Mouse (Mus musculus) forelimb bud, embryonic 11.5 days (tissue): ENCODE measurements around the gene Galnt3.
A peak's percentile ranks its signal among the peaks of the same experiment; 100 is the strongest.

Experiments used
- DNase-seq: peaks from one replicate; pipeline ENCODE4 v3.0.0-alpha.2; 2012; ENCODE audit warnings: low read depth, low spot score

Gene Galnt3

DNA sequence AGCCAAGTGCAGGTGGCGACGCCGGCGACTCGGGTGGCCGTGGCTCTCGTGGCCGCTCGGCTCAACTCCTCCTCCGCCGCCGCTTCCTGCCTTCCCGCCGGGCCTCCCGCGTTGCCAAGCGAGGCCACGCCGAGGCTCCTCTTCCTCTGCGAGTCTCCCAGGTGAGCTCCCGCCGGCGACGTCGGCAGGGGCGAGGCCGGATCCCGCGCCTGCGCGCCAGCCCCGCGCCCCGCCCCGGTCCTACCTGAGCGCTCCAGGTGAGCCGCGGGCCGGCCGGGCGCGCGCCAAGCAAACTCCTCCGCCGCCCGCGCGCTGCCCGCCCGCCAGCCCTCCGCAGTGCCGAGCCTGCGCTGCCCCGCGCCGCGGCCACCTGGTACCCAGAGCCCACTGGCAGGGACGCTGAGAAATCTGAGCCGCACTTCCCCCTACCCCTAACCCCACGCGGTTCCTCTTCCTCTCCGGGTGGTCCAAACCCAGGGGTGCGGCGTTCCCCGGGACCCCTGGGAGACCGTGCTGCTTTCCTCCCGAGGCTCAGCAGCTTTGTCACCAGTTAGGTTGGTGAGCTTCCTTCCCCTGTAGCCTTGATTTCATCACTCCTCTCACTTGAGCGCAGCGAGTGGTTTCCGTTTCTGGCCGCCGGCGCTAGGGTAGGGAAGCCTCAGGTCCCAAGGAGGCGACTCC lies at the start of gene Galnt3:
Gene Galnt3 (minus strand): TSS at position 404 of the 681 bp plus-strand sequence.
- DNase-seq: no peak

DNA sequence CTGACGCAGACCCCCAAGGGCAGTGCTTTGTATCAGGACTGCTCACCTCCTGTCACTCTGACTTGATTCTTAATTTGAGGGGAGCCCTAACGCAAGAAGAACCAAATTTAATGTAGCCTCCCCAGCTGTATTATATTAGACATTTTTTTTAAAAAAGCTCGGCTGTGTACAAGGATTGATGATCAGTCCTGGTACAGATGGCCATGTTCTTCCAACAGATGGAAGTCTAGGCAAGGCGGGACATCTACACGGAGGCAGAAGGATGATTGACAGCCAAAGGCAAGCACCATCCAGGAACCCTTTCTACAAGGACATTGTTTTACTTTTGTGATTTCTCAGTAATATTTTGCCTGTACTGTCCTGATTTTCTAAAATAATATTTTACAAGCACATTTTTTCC lies 48.3 kb upstream of the Galnt3 start:
- DNase-seq: no peak

DNA sequence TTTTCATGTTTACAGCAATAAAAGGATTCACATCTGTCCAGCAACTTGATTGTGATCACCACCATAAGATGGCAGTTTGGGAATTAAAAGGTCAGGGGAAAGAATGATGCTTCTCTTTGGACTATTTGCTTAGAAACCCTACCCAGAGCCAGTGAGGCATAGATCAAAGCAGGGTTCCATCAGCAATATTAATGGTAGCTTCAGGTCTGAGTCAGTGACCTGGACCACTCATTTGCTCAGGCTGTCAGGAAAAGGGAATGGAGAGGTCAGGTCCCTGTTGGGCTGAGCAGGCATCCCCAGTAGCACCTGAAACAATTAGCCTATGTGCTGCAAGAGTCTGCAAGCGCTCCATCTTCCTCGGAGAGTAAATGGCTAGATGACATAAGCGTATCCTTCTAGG lies 46.8 kb upstream of the Galnt3 start:
- no peak for DNase-seq

DNA sequence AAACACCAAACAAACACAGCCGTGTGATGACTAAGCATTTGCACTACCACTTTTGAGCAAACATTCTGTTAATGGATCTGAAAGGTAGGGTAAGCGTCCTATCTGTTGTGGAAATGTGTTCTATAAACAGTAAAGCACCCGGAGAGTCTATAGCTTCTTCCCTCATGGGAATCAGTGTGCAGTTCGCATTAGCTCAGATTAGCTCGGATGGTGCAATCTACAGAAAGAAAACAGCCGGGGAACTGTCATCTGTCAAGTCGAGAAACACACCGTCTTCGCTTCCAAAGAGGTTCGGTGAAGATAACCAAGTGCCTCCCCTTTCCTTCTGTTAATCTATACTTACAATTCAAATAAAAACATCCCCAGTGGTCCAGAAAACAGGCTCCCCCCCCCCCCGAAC lies 45.9 kb upstream of the Galnt3 start:
- no peak for DNase-seq

DNA sequence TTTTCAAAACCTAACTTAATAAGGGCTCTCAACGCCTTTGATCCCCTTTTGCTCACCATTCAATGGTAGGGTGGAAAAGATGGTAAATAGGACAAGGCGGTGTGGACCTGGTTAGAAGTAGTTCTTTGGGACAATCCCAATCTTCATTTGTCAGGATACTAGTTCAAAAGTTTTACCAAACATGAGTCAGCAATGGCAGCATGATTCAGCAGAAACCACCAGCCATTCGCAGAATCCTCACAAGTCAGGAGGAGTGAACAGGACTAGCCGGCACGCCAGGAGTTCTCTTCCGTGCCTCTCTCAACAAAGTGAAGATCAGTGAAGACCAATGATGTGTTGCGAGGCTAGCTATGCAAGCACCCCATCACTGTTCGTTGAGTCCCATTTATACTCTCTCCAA lies 40.2 kb upstream of the Galnt3 start:
- no peak for DNase-seq

DNA sequence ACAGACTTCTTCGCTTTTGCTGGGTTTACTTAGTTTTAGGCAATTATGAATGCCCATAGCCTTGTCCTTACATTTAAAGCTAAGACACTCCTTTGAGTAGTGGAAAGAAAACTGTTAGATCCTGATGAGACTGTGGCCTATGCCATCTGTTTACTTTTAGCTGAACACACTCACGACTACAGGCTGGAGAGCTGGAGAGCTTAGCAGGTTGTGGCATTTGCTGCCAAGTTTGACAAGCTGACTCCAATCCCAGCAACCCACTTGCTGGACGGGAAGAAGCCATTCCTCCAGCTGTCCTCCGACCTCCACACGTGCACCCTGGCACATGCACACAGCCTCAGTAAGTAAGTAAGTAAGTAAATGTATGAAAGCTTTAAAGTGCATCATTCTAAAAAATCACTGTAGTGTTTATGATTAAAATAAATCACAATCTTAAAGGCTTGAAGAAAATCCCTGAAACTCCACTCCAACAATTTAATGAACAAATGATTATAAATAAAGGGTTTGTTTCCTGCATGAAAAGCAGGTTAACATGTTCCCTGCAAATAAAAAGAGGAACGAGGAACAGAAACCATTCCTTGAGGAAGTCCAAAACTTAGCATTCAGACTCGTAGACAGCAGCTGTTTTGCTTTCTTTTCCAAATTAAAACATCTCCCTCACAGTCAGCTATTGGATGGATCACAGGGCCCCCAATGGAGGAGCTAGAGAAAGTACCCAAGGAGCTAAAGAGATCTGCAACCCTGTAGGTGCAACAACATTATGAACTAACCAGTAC lies 33.5 kb upstream of the Galnt3 start:
- DNase-seq: no peak

DNA sequence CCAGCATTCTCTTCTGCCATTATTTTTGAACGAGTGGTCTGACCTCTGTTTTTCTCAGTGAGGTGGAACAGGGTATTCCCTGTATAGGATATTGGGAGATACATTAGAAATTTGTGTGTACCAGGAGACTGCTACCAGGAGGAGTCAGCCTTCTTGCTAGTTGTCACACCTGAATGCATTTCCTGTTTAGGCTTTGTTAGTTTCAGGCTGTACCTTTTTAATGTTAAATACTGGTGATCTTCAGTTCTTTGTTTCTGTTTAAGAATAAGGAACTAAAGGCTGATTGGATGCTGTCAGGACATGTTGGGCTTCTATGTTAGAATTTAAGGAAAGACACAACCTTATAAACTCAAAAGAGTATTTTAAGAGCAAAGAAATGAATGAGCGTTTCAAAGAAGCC lies 26.6 kb upstream of the Galnt3 start:
- DNase-seq: no peak

DNA sequence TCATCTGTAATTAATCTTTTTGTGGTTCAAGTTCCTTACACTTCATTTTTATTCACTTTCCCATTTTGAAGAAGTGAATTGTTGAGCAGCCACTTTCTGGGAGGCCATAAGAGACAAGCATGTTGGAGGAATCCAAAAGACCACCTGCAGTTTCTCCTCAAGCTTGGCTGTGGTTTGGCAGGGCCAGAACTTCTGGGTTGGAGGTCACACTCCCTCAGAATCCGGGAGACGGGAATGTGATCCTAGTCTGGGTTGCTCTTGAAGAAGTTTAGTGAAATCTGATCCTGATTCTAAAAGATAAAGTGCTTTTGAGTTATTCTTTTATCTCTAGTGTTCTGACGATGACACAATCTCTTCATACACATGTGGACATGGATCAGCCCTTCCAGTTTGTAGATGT lies 25.7 kb upstream of the Galnt3 start:
- no peak for DNase-seq

DNA sequence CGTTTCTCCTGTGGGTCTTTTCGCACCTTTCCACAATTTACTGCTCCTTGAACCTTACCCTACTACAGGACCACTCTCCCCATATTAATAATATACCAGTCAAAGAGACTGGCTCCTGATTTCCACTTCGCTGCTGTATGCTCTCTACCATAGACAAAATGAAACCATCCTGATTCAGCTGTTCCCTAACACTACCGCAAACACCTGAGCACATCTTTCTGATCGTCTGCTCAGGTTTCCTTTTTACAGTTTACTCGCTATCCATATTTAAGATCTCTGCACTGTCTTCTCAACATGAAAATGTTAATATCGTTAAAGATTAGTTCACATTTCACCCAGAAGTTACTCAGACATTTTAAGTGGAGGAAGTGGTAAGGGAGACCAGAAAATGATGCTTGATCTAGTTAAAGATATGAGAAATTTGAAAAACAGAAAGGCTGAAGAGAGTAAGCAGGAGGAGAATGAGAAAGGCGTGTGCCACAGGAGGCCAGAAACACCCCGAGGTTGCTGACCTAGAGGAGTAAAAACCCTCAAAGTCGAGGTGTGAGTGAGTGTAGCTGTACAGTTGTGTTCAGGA lies 23.9 kb upstream of the Galnt3 start:
- no peak for DNase-seq

DNA sequence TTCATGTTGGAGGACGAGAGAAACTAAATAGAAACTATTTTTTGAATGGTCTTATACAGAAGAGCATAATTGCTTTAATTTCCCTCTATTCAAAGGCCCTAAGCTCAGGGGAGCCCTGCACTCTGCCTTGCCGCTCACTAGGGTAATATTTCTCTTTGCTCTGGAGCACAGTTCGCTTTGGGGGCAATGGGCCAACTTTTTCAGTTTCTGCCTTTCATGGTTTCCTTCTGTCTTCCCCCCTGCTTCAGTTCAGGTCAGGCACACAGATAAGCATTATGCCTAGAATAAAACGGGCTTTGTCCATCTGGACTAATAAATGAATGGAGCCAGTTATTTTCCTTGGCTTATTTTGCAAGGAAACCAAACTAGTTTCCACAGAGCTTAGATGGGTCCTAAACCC lies 21.7 kb upstream of the Galnt3 start:
- DNase-seq: no peak

DNA sequence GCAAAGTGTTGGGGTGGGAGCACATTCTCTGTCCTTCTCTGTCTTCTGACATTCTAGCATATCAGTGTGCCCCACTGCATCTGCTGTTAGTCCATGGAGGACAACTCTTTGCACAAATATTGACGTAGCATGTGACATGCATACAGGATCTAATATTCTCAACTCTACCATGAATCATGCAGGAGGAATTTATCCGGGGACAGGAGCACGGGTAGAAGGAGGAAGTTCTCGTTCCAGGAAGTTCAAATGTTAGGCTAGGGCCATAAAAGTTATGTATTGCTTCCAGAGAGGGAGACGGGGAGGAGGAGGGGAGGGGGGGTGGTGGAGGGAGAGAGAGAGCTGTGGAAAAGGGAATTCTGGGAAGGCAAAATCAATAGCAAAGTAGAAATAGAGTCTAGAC lies 20.0 kb upstream of the Galnt3 start:
- peak; percentile 44 for DNase-seq

DNA sequence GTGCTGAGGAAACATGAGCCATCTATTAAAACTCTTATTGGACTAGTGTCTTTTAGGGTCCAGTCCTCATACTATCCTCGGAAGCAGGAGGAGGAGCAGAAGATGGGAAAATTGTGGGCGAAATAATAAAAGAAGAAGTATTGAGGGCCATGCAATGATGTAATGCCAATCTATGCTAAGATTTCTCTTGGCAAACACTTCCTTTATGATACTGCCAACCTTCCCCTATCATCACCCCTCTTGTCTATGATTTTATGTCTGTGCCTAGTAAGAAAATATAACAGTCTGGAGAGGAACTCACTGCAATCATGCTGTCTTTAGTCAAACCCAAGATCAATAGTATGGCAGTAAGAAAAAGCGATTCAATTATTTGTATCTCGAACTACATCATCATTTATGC lies 18.5 kb upstream of the Galnt3 start:
- no peak for DNase-seq

DNA sequence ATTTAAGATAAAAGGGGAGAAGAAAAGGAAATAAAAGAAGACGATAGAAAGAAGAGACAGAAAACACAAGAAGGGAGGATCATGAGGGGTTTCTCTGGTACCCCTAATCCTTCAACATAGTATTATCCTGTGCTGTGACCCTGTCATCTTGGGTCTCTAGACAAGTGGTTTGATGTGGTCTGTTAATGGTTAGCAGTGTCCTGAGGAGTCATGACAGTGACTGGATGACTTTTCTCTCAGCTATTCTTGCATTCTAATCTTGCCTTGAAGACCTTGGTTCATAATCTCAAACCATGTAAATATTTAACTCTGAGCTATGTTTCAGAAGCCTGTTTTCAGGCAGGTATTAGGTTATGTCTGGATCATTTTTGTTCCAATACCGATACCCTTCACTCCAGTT lies 17.9 kb upstream of the Galnt3 start:
- no peak for DNase-seq

DNA sequence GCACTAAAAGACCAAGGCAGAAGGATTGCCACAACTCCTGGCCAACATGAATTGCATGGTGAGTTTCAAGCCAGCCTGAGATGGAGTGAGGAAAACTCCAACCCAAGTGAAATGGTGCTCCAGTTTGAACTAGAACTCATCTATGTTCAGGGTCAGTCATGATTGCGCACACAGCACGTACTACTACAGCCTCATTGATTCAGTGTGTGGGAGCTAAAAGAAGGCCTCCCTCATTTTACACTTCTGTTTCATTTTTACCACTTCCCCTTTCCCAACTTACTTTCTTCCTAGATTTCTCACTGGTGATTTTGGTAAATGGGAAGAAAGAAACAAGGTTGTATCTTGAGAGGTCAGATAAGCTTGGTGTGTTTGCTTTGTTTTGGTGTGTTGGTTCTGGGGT lies 17.5 kb upstream of the Galnt3 start:
- DNase-seq: no peak

DNA sequence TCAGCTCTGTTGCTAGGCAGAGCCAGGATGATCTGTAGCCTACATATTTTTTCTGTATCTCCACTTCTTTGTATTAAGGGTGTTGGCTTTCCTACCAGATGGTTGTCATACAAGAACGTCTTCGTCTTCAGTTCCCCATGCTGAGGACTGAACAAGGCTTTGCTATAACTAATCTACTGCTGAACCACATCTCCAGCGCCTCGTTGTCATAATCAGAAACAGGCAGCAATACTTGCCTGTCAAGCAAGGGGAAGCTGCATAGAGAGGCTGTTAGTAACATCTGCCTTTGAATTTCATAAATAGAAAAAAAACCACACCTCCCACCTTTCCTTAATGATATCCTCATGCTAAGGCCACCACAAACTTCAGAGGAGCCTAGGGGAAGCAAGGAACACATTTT lies 15.5 kb upstream of the Galnt3 start:
- DNase-seq: peak; percentile 46

DNA sequence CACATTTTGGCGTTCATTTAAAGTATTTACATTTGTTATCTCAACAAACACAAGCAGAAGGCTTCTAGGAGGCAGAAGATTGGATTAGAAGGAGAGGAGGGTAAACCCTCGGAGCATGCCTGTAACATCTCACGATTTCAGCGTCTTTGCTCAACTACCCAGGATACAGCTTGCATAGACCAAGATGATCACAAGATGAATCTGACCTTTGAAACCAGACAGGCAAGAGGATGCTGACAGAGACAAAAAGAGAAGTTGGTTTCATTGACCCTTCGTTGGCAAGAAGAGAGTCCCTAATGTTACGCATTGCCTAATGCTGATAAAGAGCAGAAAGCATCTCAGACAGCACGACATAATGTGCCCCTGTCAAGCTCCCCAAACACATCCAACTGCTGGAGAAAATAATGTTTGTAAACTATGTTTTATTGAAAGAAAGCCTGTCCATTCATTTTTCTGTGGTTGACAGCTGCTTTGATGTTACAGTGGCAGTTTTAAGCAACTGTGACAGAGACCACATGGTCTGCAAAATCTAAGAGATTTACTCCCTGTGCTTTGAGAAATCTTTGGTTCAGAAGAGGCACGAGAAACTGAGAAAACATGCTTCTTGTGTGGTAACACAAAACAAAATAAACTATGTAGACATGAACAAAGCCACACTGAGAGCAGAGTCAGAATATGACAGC lies 7.2 kb upstream of the Galnt3 start:
- no peak for DNase-seq

DNA sequence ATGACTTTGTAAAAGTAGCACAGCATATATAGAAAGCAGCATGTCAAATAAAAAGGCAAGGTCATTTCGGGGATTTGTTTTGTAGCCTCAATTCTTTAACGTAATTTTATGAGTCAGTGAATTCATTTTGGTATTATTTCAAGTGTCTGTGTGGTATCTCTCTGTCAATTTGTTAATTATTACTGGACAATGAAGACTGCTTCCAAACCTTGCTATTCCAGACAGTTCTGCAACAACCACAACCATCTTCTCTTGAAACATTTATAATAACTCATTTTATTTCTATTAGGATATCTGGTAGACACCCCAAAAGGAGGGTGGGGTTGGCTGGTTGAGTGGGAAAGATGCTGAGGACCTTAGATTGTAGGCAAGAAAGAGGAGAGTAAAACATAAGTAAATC lies 4.1 kb upstream of the Galnt3 start:
- DNase-seq: no peak

DNA sequence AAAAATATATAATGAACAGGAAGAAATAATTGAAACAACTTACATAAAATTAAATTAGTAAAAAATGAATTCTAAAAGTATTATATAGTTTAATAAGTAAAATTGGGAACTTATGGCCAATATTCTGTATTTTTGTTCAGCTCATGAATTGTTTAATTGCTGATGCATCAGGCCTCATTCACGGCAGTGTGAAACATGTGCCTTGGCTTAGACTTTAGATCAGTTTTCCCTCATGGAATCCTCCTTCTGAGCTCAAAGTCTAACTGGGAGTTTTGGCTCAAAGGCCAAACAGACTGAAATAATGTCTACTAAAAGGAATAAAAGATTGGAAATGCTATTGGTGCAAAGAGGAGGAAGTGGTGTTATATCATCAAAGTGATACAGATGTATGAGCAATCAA lies 2.7 kb upstream of the Galnt3 start:
- no peak for DNase-seq

DNA sequence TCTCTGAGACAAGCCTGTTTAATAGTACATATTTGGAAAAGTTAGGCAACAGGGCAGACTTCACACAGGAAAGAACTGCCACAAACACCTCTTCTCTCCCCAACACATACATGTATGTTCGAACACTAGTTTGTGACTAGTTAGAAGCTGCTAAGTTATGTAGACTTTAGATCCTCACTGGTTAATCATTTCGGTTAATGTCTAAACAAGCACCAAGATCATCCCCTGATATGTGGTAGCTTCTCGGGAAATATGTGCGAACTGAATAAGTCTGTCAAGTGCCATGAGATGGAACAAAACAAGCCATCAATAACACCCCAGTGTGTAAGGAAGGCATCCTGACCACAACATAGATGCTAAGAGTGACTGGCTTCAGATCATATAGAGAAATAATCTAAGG lies 2.1 kb upstream of the Galnt3 start:
- DNase-seq: no peak

DNA sequence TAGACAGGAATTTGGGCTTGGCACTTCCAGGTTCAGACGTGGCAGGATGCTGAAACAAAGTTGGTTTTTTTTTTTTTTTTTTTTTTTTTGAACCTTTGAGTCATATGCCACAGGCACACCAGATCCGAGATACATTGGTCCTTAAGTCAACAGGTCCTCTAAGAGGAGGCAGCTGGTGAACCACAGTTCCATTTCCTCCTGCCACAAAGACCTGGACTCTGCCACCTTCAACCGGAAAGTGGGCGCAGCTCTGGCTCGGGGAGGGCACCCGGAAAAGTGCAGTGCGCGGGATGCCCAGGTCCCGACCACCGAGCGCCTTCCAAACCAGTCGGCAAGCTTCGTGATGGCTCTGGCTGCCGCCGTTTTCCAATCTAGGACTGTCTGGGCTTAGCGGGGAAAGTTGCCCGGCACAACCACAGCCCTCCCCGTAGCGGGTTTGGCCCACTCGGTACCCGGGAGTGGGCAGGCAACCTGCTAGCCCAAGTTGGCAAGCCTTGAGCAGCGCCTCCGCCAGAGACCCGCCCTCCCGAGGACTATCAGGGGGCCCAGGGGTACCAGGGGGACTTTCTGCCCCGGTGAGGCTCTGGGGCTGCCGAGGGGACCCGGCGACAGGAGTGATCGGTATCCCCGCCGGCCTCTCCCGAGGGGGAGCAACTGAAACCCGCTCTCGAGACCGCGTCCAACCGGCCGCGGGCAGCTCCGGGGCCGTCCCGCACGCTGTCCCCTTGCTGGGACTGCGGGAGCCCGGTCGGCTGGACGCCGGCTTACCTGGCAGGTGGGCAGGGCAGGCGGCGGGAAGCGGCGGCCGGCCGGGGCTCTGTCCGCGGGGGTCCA lies 821 bp downstream of the Galnt3 start:
- no peak for DNase-seq

DNA sequence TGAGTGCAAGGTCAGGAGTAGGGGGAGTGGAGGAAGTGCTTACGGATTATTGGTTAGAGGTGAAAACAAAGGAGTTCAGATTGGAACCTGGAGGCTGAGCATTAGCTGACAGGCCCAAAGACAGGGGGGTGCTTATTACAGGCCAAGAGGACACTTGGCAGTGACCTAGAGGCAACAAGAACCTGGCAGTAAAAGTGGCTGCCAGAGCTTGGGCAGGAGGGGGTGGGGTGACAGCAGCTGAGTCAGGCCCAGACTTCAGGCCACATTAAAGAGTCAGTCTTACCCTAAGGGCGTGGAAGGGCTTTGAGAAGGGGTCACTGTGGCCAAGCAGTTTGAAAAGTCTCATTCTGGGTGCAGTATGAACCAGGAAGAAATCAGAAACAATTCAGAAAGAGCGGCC lies 7.1 kb downstream of the Galnt3 start:
- DNase-seq: no peak
